Mouse (Mus musculus): ENCODE results near the gene Ssrp1. TPM values are rescaled to one million over a fixed set of nuclear protein-coding genes. Genes with fewer than 3 reads are reported as not detected.

The Ssrp1 gene
- polyA plus RNA-seq, 1 experiment, result 87.8 TPM

DNA sequence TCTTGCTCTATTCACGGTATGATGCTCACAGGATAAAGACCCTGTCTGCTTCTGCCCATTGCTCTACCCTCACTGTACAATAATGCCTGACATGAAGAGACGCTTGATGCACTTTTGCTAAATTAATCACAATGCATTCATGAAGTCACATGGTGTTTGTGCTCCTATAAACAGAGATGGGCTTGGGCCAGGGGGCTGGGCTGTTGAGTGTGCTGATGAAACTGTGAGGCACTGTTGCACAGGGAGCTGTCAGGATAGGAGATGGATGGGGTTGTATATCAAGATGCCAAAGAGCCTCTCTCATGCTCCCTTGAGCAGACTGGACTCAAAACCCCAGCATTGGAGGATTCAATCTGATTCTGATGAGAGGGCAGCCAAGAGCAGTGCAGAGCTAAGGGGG, 3.9 kb upstream of the Ssrp1 start:
- no peak for DNase-seq (ENCODE audit: low read depth, low spot score)
- 92% methylated on average over 2 of the region's 2 CpGs for WGBS

GRCm38 (mm10) chr2:85034169-85034568, 2.9 kb upstream of the Ssrp1 start:
- no peak for DNase-seq (ENCODE audit: low read depth, low spot score)
- WGBS, result 77% methylated on average over 7 of the region's 7 CpGs

DNA sequence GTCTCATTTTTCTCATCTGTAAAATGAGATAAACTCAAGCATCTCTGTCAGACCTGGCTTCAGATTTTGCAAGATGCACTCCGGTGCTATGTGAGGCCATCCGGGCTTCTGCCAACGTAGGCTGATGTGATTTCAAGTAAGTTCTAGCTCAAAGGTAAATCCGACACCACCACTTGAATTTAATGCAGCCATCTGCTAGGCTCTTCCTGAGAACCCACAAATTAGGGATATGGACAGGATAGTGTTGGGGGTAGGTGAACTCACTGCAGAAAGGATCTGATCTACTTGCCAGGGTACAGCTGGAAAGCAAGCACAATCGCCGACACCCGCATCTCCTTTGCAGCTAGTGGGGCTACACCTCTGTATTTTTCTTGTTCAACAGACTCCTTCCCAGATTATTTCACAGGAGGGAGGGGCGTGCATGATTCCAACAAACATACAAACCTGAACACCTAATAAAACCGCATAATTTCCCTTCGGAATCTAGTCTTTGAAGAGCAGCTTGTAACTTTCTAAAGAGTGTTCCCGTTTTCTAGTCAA, 457 bp upstream of the Ssrp1 start:
- no peak for DNase-seq (ENCODE audit: low read depth, low spot score)
- 8% methylated on average over 11 of the region's 11 CpGs for WGBS

DNA sequence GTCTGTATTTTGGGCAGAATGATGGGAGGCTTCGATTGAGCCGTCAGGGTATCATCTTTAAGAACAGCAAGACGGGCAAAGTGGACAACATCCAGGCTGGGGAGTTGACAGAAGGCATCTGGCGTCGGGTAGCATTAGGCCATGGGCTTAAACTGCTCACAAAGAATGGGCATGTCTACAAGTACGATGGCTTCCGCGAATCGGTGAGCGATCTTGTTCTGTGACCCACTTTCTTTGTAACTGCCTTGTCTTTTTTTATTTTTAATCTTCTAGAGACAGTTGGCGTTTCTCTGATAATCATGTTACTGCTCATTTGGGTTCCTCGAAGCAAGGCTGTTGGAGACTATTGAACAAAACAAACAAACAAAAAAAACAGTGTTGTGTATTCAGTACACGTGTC, 1.3 kb downstream of the Ssrp1 start:
- 80% methylated on average over 13 of the region's 13 CpGs for WGBS
- DNase-seq (ENCODE audit: low read depth, low spot score), result no peak

GRCm38 (mm10) chr2:85043623-85044022, 6.6 kb downstream of the Ssrp1 start:
- no peak for DNase-seq (ENCODE audit: low read depth, low spot score)
- WGBS, result 87% methylated on average over 7 of the region's 7 CpGs

GRCm38 (mm10) chr2:85046222-85046621, 9.2 kb downstream of the Ssrp1 start:
- DNase-seq (ENCODE audit: low read depth, low spot score), result no peak
- 82% methylated on average over 8 of the region's 8 CpGs for WGBS

DNA sequence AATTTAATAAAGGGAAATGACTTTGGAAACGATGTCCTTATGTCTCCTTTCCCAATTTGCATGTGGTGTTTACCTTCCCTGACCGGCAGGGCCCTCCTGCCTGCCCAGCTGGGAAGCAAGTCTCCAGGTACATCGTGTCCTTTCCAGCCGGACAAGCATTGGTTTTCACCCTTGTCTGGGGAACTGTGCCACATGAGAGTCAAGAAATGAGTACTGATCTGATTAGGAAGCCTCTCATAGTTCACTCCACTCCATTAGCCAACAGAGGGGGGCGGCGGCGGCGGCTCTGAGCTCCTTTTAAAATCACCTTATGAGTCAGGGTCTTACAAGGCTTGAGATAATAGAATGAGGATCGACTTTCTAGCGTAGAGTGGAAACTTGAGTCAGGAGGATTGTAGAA, 10.0 kb downstream of the Ssrp1 start:
- no peak for DNase-seq (ENCODE audit: low read depth, low spot score)
- 41% methylated on average over 10 of the region's 10 CpGs for WGBS

GRCm38 (mm10) chr2:85047596-85048167, 10.6 kb downstream of the Ssrp1 start, which contains the start of gene Tnks1bp1:
Tnks1bp1 (plus strand) TSS chr2:85048022.
- under 1% methylated on average over 42 of the region's 42 CpGs for WGBS
- DNase-seq (ENCODE audit: low read depth, low spot score), result no peak

GRCm38 (mm10) chr2:85048168-85048751, 11.2 kb downstream of the Ssrp1 start:
- DNase-seq (ENCODE audit: low read depth, low spot score), result no peak
- 2% methylated on average over 38 of the region's 44 CpGs for WGBS

- DNase-seq (ENCODE audit: low read depth, low spot score), result no peak
- 74% methylated on average over 4 of the region's 4 CpGs for WGBS
These were observed 12.2 kb downstream of the Ssrp1 start for GRCm38 (mm10) chr2:85049277-85049676.

GRCm38 (mm10) chr2:85050001-85050634, 13.1 kb downstream of the Ssrp1 start:
- WGBS, result 9% methylated on average over 10 of the region's 10 CpGs

DNA sequence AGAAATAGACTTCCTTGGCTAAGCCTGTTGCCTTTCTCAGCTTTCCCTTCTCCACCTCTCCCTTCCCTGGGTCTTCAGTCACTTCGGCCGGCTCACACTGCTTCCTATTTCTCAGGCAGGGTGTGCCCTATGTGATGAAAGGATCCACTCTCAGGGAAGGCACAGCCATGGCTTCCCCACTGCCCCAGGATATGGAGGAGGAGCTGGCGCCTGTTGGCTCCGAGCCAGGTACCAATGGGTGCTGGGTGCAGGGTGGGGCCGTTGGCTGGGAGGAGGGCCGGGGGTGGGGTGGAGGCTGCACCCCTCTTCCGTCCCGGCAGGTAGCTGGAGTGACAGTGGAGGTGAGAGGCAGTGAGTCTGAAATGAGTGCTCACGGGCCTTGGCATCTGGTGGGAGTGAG, 13.7 kb downstream of the Ssrp1 start:
- WGBS, result 15% methylated on average over 9 of the region's 9 CpGs
- DNase-seq (ENCODE audit: low read depth, low spot score), result no peak

More at GRCm38 (mm10) chr2:85050001-85050634, 13.1 kb downstream of the Ssrp1 start:
- DNase-seq (ENCODE audit: low read depth, low spot score), result no peak

DNA sequence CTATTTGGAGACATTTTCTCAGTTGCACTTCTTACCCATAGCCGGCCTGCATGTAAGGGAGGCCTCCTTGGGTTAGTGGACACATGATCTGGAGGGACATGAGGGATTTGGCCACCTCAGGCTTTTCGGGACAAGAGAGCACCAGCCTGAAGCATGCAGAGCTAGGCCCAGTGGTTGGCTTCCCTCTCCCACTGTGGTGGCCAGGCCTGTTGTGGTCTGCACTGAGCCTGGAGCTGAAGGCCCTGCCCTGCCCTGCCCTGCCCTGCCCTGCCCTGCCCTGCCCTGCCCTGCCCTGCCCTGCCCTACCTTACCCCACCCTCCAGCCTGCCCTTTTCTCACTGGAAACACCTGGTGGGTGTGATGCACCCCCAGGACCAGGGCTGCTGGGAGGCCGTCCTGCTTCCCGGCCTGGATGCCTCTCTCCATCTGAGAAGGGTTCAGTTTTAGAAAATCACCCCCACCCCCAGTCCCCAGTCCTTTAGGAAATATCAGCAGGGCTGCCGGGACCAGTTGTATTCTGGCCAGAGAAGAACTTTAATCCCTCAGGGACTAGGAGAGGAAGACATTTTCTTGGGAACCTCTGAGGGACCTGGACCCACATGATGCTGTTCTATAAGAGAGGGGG, 16.3 kb downstream of the Ssrp1 start:
- WGBS, result 43% methylated on average over 5 of the region's 5 CpGs
- DNase-seq (ENCODE audit: low read depth, low spot score), result no peak

DNA sequence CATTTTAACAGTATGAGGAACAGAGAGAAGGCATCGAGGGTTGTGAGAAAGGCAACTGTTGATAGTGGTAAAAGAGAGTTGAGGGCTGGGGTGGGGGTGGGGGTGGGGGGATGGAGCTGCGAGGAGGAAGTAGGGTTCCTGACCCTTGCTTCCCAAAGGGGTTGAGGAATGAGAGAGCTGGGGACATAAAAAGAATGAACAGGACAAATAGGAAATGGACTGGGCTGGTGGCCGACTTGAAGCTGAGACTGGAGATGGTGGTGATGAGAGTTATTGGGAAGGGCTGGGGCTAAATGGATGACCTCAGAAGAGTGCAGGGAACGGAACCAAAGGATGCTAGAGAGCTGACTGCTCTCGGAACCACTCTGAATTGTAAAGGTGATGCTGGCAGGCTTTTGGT, 19.7 kb downstream of the Ssrp1 start:
- 68% methylated on average over 5 of the region's 5 CpGs for WGBS
- DNase-seq (ENCODE audit: low read depth, low spot score), result no peak

DNA sequence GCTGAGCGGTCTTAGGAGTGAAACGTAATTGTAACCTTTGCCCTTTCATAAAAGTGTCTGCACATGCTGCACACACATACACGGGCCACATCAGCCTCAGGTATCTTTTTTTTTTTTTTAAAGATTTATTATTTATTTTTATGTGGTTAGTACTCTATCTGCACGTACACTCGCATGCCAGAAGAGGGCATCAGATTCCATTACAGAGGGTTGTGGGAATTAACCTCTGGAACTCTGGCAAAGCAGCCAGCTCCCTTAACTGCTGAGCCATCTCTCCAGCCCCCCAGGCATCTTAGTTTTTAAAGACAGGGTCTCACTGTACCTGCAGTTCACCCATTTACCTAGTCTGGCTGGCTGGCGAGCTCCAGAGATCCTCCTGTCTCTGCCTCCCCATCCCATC, 22.6 kb downstream of the Ssrp1 start:
- DNase-seq (ENCODE audit: low read depth, low spot score), result no peak

DNA sequence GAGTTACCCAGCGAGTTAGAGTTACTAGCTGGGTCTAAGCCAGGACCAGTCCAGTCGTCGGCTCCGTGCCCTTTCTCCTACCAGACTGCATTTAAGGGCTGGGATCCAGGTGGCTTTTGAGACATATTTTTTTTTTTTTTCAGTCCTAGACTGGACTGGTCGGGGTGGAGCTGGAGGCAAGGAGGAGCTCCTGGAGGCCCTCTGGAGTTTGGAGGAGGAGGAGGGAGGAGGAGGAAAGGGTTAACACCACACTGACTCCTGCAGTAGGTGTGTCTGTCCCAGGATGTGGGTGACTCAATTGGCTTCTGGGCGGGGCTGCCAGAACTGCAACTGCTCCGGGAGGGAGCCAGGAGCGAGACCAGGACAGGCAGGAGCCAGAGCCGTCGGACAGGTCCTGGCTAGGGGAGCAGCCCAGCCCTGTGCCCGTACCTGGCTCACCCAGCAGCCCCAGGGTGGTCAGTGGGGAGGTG, 23.6 kb downstream of the Ssrp1 start:
- no peak for DNase-seq (ENCODE audit: low read depth, low spot score)

More for the DNA sequence above, 22.6 kb downstream of the Ssrp1 start:
- WGBS, result 63% methylated on average over 6 of the region's 6 CpGs

GRCm38 (mm10) chr2:85061107-85061541, 24.1 kb downstream of the Ssrp1 start:
- 5% methylated on average over 10 of the region's 10 CpGs for WGBS
- no peak for DNase-seq (ENCODE audit: low read depth, low spot score)

More for the DNA sequence above, 23.6 kb downstream of the Ssrp1 start:
- WGBS, result 1% methylated on average over 11 of the region's 11 CpGs

GRCm38 (mm10) chr2:85065141-85065875, 28.3 kb downstream of the Ssrp1 start:
- WGBS, result 62% methylated on average over 12 of the region's 12 CpGs
- DNase-seq (ENCODE audit: low read depth, low spot score), result no peak

- WGBS, result 84% methylated on average over 5 of the region's 5 CpGs
- DNase-seq (ENCODE audit: low read depth, low spot score), result no peak
These were observed 29.9 kb downstream of the Ssrp1 start for GRCm38 (mm10) chr2:85066937-85067336.
